Mouse (Mus musculus): ENCODE measurements around the gene Ctbs. TPM values are rescaled to one million over a fixed set of nuclear protein-coding genes. Genes with fewer than 3 reads are reported as not detected.
A peak's percentile ranks its signal among the peaks of the same experiment; 100 is the strongest.

The Ctbs gene
- polyA plus RNA-seq, 2 experiments, result 1.7 to 5.4 TPM

GRCm38 (mm10) chr3:146419534-146419933 is 30.1 kb upstream of the Ctbs start:
- Histone ChIP-seq H3K36me3 (replicated peaks; ENCODE audit: control insufficient read depth, insufficient read depth, low read depth) (peaks cover 91% of the 10 kb centered on the region), H3K27me3 (ENCODE audit: control insufficient read depth, insufficient read depth, low read length) (no peaks in the 10 kb centered on the region), H3K4me3 (ENCODE audit: insufficient read depth in 1 of 2, low read depth in 2 of 2, low read length in 2 of 2) (no peak overlapping the region), H3K4me1 (replicated peaks; ENCODE audit: control insufficient read depth in 2 of 2, insufficient read depth in 2 of 2, low read length in 1 of 2) (peaks cover 0 to 2% of the 10 kb centered on the region in 2 experiments; a peak in 1 of 4 replicates), H3K9me3 (ENCODE audit: control insufficient read depth, low read length) (no peaks in the 10 kb centered on the region), H3K4me2 (ENCODE audit: low read depth) (no peak overlapping the region), H3K27ac (no peak overlapping the region), H3K9ac (replicated peaks) (no peak overlapping the region)
- DNase-seq (ENCODE audit: low read depth in 3 of 3, low spot score in 3 of 3), result no peak
- ATAC-seq (ENCODE audit: insufficient read depth), result no peak
- 84% methylated on average over 9 of the region's 9 CpGs for WGBS (ENCODE audit: insufficient replicate concordance)
- TF ChIP-seq CTCF (IDR thresholded peaks at IDR 0.05; ENCODE audit: low read depth), result no peak
- TF ChIP-seq EP300 (IDR thresholded peaks at IDR 0.05; ENCODE audit: low read depth), result no peak

- peaks cover 89% of the 10 kb centered on the region for H3K36me3 ChIP-seq (replicated peaks; ENCODE audit: control insufficient read depth, insufficient read depth, low read depth)
- no peak for ATAC-seq (ENCODE audit: insufficient read depth)
Observed at GRCm38 (mm10) chr3:146419992-146420537, 29.5 kb upstream of the Ctbs start.

DNA sequence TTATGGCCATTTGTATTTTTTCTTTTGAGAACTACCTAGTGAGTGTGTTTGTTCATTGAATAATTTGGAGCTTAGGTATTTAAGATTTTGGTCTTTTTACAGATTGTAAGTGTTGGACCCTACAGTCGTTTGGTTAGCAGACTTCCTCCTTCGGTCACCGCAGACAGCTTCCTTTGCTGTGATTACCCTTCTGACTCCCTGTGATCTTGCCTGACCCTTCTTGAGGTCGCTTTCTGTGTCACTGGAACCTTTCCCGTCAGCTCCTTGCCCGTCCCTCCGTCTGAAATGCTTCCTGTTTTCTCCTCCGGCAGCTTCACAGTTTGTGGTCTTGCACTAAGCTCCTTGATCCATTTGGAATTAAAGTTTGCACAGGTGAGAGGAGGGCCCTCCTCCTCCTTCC is 27.8 kb upstream of the Ctbs start:
- no peaks in the 10 kb centered on the region; a peak in 1 of 4 replicates for H3K4me1 ChIP-seq (replicated peaks; ENCODE audit: control insufficient read depth in 2 of 2, insufficient read depth in 2 of 2, low read length in 1 of 2)
- no peak overlapping the region for H3K27ac ChIP-seq
- H3K4me2 ChIP-seq (ENCODE audit: low read depth), result no peak overlapping the region
- H3K9me3 ChIP-seq (ENCODE audit: control insufficient read depth, low read length), result no peaks in the 10 kb centered on the region
- DNase-seq (ENCODE audit: low read depth in 3 of 3, low spot score in 3 of 3), result no peak
- H3K27me3 ChIP-seq (ENCODE audit: control insufficient read depth, insufficient read depth, low read length), result no peaks in the 10 kb centered on the region
- H3K9ac ChIP-seq (replicated peaks), result no peak overlapping the region
- H3K36me3 ChIP-seq (replicated peaks; ENCODE audit: control insufficient read depth, insufficient read depth, low read depth), result peaks cover 87% of the 10 kb centered on the region
- no peak for ATAC-seq (ENCODE audit: insufficient read depth)
- no peak for TF ChIP-seq CTCF (IDR thresholded peaks at IDR 0.05; ENCODE audit: low read depth)
- no peak for TF ChIP-seq EP300 (IDR thresholded peaks at IDR 0.05; ENCODE audit: low read depth)
- WGBS (ENCODE audit: insufficient replicate concordance), result 31% methylated on average over 8 of the region's 8 CpGs
- H3K4me3 ChIP-seq (ENCODE audit: insufficient read depth in 1 of 2, low read depth in 2 of 2, low read length in 2 of 2), result no peak overlapping the region

More at GRCm38 (mm10) chr3:146419992-146420537, 29.5 kb upstream of the Ctbs start:
- TF ChIP-seq EP300 (IDR thresholded peaks at IDR 0.05; ENCODE audit: low read depth), result no peak
- TF ChIP-seq CTCF (IDR thresholded peaks at IDR 0.05; ENCODE audit: low read depth), result no peak
- no peak overlapping the region for H3K4me3 ChIP-seq (ENCODE audit: insufficient read depth in 1 of 2, low read depth in 2 of 2, low read length in 2 of 2)
- DNase-seq (ENCODE audit: low read depth in 3 of 3, low spot score in 3 of 3), result no peak
- H3K27me3 ChIP-seq (ENCODE audit: control insufficient read depth, insufficient read depth, low read length), result no peaks in the 10 kb centered on the region
- no peak overlapping the region for H3K9ac ChIP-seq (replicated peaks)
- H3K4me2 ChIP-seq (ENCODE audit: low read depth), result no peak overlapping the region
- no peak overlapping the region for H3K27ac ChIP-seq
- peaks cover 0 to 2% of the 10 kb centered on the region in 2 experiments; a peak in 1 of 4 replicates for H3K4me1 ChIP-seq (replicated peaks; ENCODE audit: control insufficient read depth in 2 of 2, insufficient read depth in 2 of 2, low read length in 1 of 2)
- H3K9me3 ChIP-seq (ENCODE audit: control insufficient read depth, low read length), result no peaks in the 10 kb centered on the region
- 76% methylated on average over 15 of the region's 15 CpGs for WGBS (ENCODE audit: insufficient replicate concordance)

DNA sequence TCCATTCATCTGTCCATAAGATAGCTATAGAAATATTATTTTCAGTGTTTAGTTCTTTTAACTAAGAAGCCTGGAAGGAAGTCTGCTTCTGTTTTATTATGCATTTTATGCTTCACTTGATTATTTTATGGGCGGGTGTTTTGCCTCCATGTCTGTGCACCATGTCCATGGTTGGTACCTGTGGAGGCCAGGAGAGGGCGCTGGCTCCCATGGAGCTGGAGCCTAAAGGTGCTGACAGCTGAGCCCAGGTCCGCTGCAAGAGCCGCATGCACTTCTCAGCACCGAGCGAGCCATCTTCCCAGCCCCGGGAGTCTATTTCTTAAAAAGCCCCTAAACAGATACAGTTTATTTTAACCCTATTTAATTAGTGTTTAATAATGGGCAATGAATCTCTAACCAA is 25.9 kb upstream of the Ctbs start:
- no peak overlapping the region for H3K9ac ChIP-seq (replicated peaks)
- TF ChIP-seq EP300 (IDR thresholded peaks at IDR 0.05; ENCODE audit: low read depth) (no peak), CTCF (IDR thresholded peaks at IDR 0.05; ENCODE audit: low read depth) (peak; percentile 73)
- no peaks in the 10 kb centered on the region; a peak in 1 of 4 replicates for H3K4me1 ChIP-seq (replicated peaks; ENCODE audit: control insufficient read depth in 2 of 2, insufficient read depth in 2 of 2, low read length in 1 of 2)
- H3K4me2 ChIP-seq (ENCODE audit: low read depth), result no peak overlapping the region
- ATAC-seq (ENCODE audit: insufficient read depth) (no peak), DNase-seq (ENCODE audit: low read depth in 3 of 3, low spot score in 3 of 3) (no peak)
- H3K27me3 ChIP-seq (ENCODE audit: control insufficient read depth, insufficient read depth, low read length), result no peaks in the 10 kb centered on the region
- no peaks in the 10 kb centered on the region for H3K9me3 ChIP-seq (ENCODE audit: control insufficient read depth, low read length)
- peaks cover 89% of the 10 kb centered on the region for H3K36me3 ChIP-seq (replicated peaks; ENCODE audit: control insufficient read depth, insufficient read depth, low read depth)
- 83% methylated on average over 7 of the region's 7 CpGs for WGBS (ENCODE audit: insufficient replicate concordance)
- H3K4me3 ChIP-seq (ENCODE audit: insufficient read depth in 1 of 2, low read depth in 2 of 2, low read length in 2 of 2), result no peak overlapping the region
- H3K27ac ChIP-seq, result no peak overlapping the region

DNA sequence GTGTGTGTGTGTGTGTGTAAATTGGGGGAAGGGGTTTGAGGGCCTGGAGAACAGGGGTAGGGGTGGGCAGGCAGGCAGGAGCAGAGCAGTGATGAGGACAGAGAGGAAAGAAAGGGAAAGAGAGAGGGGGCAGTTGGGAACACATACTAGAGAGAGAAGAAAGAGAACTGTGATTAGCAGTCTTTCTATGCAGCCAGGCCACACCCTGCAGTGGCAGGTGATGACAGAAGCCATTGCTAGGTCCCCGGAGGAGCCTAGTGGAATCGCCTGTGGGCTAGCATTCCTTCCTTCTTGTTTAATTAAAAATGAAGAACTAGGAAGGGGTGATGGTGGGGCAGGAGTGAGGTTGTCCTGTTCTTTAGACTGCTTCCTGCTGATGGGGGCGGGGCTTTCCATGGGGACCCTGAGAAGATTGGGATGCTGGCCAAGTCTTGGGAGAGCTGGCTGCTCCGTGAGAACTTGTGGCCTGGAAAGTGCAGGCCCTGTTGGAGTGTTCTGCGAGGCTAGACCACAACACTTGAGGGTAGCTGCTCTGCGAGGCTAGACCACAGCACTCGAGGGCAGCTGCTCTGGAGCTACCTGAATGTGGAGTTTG is 25.2 kb upstream of the Ctbs start:
- ATAC-seq (ENCODE audit: insufficient read depth), result no peak
- WGBS (ENCODE audit: insufficient replicate concordance), result 82% methylated on average over 7 of the region's 7 CpGs

More for the DNA sequence above, 25.2 kb upstream of the Ctbs start:
- TF ChIP-seq CTCF (IDR thresholded peaks at IDR 0.05; ENCODE audit: low read depth) (no peak), EP300 (IDR thresholded peaks at IDR 0.05; ENCODE audit: low read depth) (no peak)
- peaks cover 87% of the 10 kb centered on the region for H3K36me3 ChIP-seq (replicated peaks; ENCODE audit: control insufficient read depth, insufficient read depth, low read depth)
- DNase-seq (ENCODE audit: low read depth in 3 of 3, low spot score in 3 of 3), result no peak
- H3K4me1 ChIP-seq (replicated peaks; ENCODE audit: control insufficient read depth in 2 of 2, insufficient read depth in 2 of 2, low read length in 1 of 2), result no peaks in the 10 kb centered on the region; a peak in 1 of 4 replicates
- H3K27me3 ChIP-seq (ENCODE audit: control insufficient read depth, insufficient read depth, low read length), result no peaks in the 10 kb centered on the region
- H3K4me2 ChIP-seq (ENCODE audit: low read depth), result no peak overlapping the region
- no peak overlapping the region for H3K27ac ChIP-seq
- no peak overlapping the region for H3K4me3 ChIP-seq (ENCODE audit: insufficient read depth in 1 of 2, low read depth in 2 of 2, low read length in 2 of 2)
- H3K9ac ChIP-seq (replicated peaks), result no peak overlapping the region
- no peaks in the 10 kb centered on the region for H3K9me3 ChIP-seq (ENCODE audit: control insufficient read depth, low read length)

All from liver, embryonic 14.5 days (tissue).